Mouse (Mus musculus) midbrain, embryonic 14.5 days (tissue): ENCODE data around the gene Gm20388. TPM values are rescaled to one million over a fixed set of nuclear protein-coding genes. Genes with fewer than 3 reads are reported as not detected.

Experiments
- ATAC-seq: fragments of 200-750 bp; cut with Nextera tagmentation; 2 replicates; pipeline ENCODE4 v1.8.0; 2017; ENCODE audit warnings: moderate number of reproducible peaks, moderate library complexity; ENCODE audit not compliant: low FRiP score, low TSS enrichment
- DNase-seq: peaks from one replicate; pipeline ENCODE4 v3.0.0-alpha.2; 2015
- H3K27ac ChIP-seq: fragments of 300-500 bp; sonication (generic); replicated peaks from 2 replicates; pipeline ENCODE4 v1.5.1; 2014; ENCODE audit warnings: mild to moderate bottlenecking, low read depth, low read length, moderate library complexity
- H3K27me3 ChIP-seq: fragments of 300-500 bp; sonication (generic); 2 replicates; pipeline ENCODE4 v1.6.1; 2014; ENCODE audit warnings: low read length, control low read depth, mixed read lengths; ENCODE audit not compliant: control insufficient read depth, insufficient read depth
- H3K36me3 ChIP-seq: fragments of 300-500 bp; sonication (generic); 2 replicates; pipeline ENCODE4 v1.6.1; 2014; ENCODE audit warnings: low read length, control low read depth; ENCODE audit not compliant: control insufficient read depth, insufficient read depth
- H3K4me1 ChIP-seq: fragments of 300-500 bp; sonication (generic); 2 replicates; pipeline ENCODE4 v1.6.1; 2014; ENCODE audit warnings: mild to moderate bottlenecking, antibody characterized with exemption, low read length, control low read depth; ENCODE audit not compliant: control insufficient read depth, insufficient read depth
- H3K4me2 ChIP-seq: fragments of 300-500 bp; sonication (generic); 2 replicates; pipeline ENCODE4 v1.6.1; 2014; ENCODE audit warnings: mild to moderate bottlenecking, low read length, moderate library complexity
- H3K4me3 ChIP-seq: fragments of 300-500 bp; sonication (generic); replicated peaks from 2 replicates; pipeline ENCODE4 v1.5.1; 2014; ENCODE audit warnings: low read depth, low read length
- H3K9ac ChIP-seq: fragments of 300-500 bp; sonication (generic); replicated peaks from 2 replicates; pipeline ENCODE4 v1.6.1; 2014; ENCODE audit warnings: mild to moderate bottlenecking, low read length, moderate library complexity
- H3K9me3 ChIP-seq: fragments of 300-500 bp; sonication (generic); 2 replicates; pipeline ENCODE4 v1.6.1; 2016; ENCODE audit warnings: low read length, control low read depth, mixed read lengths; ENCODE audit not compliant: control insufficient read depth
- WGBS: fragments of 180-500 bp; shearing (Covaris S2); extraction: QIAGEN DNeasy Blood & Tissue Kit; methylation state at CpG from one replicate; pipeline ENCODE4 v1.1.7; 2014; 5-methylcytosine and 5-hydroxymethylcytosine counted together
- polyA plus RNA-seq: library from polyadenylated mRNA; unstranded; fragments of >200 nt; fragmentation: Nextera tagmentation; extraction: Ambion mirVana; gene quantifications from 2 replicates; pipeline ENCODE4 v1.2.1, GENCODE M21; 2014

Gene Gm20388
- polyA plus RNA-seq, 1 experiment from 2014 or later, result 4.1 TPM

DNA sequence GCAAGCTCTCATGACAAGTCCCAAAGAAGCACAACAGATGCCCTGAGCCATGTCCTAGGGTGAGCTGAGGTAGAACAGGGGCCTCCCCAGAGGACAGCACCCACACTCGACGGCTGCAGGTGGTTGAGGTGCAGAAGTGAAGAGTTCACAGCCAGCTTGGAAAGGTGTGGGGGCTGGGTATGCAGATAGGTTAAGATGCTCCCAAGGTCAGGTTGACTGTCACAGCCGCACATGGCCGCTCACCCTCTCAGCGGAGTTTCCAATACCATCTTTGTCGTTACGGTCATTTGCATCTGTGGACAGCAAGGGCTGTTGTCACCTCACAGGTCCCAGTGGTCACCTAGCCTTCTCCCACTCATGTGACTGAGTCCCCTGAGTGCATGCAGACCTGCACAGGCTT lies 480.0 kb downstream of the Gm20388 start:
- no peaks in the 10 kb centered on the region for H3K36me3 ChIP-seq
- no peaks in the 10 kb centered on the region for H3K27me3 ChIP-seq
- no peak overlapping the region for H3K27ac ChIP-seq
- H3K4me1 ChIP-seq, result peaks cover 15% of the 10 kb centered on the region; the same call in 1 of the 2 replicates
- 87% methylated on average over 7 of the region's 7 CpGs for WGBS
- DNase-seq, result no peak
- no peak overlapping the region for H3K9ac ChIP-seq
- no peak overlapping the region for H3K4me3 ChIP-seq
- no peak for ATAC-seq
- H3K4me2 ChIP-seq, result no peak overlapping the region
- no peaks in the 10 kb centered on the region for H3K9me3 ChIP-seq

DNA sequence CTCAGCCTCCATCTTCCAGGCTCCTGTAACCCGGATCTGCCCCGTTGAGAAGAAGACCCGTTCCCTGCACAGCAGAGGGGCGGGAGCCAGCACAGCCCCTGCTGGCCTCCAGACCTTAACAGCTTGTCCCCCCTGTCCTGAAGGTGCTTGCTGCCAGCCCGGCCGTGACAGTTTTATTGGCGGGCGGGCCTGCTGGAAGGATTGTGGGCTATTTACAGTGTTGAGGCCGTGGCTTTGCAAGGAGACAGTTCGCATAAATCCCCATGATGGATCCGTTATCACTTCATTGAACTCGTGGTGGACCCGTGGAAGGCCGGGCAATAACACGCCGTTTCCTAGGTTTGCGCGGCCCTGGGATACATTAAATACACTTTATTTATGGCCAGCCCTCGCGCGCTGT lies 481.2 kb downstream of the Gm20388 start:
- Histone ChIP-seq H3K9ac (no peak overlapping the region), H3K27ac (peak overlapping the region; percentile 57; the same call in 1 of the 2 replicates)
- WGBS, result 57% methylated on average over 21 of the region's 21 CpGs

DNA sequence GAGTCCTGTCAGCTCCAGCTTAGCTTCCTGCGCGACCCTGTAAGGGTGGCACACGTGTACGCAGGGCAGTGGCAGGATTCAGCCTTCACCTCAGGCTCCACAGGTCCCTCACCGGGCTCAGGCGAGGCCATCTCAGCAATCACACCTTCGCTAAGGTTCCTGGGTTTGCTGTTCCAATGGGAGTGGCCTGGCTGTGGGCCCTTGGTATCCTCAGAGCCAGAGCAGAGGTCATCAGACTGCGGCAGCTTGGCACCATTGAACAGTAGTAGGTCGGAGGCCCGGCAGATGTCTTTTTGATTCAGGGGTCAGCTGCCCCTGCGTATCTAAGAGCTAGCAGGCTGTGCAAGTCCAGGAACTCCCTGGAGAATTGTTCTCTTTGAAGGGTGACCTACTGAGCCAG lies 482.4 kb downstream of the Gm20388 start:
- Histone ChIP-seq H3K4me1 (peaks cover 27% of the 10 kb centered on the region), H3K4me2 (no peak overlapping the region), H3K9me3 (no peaks in the 10 kb centered on the region), H3K27ac (no peak overlapping the region), H3K36me3 (no peaks in the 10 kb centered on the region), H3K9ac (no peak overlapping the region), H3K27me3 (no peaks in the 10 kb centered on the region), H3K4me3 (no peak overlapping the region)
- WGBS, result 77% methylated on average over 11 of the region's 11 CpGs
- no peak for ATAC-seq
- DNase-seq, result no peak

More for the DNA sequence above, 481.2 kb downstream of the Gm20388 start:
- no peaks in the 10 kb centered on the region for H3K9me3 ChIP-seq
- no peaks in the 10 kb centered on the region for H3K36me3 ChIP-seq
- H3K4me3 ChIP-seq, result no peak overlapping the region
- peaks cover 18% of the 10 kb centered on the region for H3K4me1 ChIP-seq
- no peak overlapping the region for H3K4me2 ChIP-seq
- ATAC-seq (no peak), DNase-seq (no peak)
- no peaks in the 10 kb centered on the region for H3K27me3 ChIP-seq

DNA sequence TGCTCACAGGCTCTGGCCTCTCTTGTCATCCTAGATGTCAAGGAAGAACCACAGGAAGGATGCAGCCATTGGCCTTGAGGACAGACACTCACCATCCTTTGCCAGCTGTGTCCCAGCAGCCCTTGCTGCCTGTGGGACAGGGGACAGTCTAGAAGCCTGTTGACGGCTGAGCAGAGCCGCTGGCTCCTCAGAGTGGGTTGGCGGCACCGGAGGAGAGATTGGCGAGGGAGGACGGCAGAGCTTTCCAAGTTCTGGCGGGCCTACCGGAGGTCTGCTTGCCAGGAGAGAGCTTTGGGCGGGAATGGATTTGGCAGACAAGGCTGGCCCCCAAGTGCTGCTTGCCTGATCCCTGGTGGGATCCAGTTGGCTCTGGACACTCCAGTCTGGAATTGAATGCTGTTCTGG lies 483.2 kb downstream of the Gm20388 start:
- Histone ChIP-seq H3K9ac (no peak overlapping the region), H3K27ac (peak overlapping the region; percentile 13; the same call in 1 of the 2 replicates), H3K4me3 (no peak overlapping the region), H3K9me3 (no peaks in the 10 kb centered on the region), H3K27me3 (no peaks in the 10 kb centered on the region), H3K36me3 (no peaks in the 10 kb centered on the region), H3K4me1 (peaks cover 32% of the 10 kb centered on the region), H3K4me2 (no peak overlapping the region)
- 64% methylated on average over 9 of the region's 9 CpGs for WGBS
- DNase-seq (no peak), ATAC-seq (no peak)

DNA sequence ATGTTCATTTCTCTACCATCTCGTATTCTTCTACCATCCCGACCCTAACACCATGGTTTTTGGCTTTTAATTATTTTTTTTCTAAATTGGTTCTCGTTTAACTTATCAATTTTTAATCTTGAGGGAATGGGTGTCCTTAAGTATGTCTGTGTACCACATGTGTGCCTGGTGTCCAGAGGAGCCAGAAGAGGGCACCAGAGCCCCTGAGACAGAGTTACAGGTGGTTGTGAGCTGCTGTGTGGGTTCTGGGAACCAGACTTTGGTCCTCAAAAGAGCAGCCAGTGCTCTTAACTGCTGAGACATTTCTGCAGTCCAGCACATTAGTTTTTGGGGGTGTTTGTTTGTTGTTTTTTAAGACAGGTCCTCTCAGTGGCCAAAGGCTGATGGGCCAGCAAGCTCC lies 485.3 kb downstream of the Gm20388 start:
- H3K9ac ChIP-seq, result no peak overlapping the region
- no peaks in the 10 kb centered on the region for H3K36me3 ChIP-seq
- 94% methylated on average over 3 of the region's 3 CpGs for WGBS
- H3K4me3 ChIP-seq, result no peak overlapping the region
- ATAC-seq, result no peak
- H3K27ac ChIP-seq, result no peak overlapping the region
- H3K4me2 ChIP-seq, result no peak overlapping the region
- no peaks in the 10 kb centered on the region for H3K27me3 ChIP-seq
- no peaks in the 10 kb centered on the region for H3K9me3 ChIP-seq
- DNase-seq, result no peak
- H3K4me1 ChIP-seq, result peaks cover 47% of the 10 kb centered on the region

DNA sequence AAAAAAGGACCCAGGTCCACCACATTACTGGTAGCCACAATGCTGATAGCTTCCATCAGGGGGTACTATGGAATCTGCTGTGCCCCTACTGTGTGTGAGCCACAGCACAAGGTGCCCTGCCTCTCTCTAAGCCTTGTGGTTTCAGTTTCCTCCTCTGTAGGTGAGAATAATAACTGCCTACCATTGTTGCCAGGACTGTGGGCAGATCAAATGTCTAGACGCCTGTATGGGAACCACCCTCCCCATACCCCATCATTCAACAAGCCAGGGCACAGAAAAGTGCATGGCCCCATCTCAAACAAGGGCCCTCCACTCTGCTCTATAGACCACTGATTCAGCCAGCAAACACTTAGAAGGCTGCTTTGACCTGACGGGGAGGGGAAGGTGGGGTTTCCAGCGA lies 486.1 kb downstream of the Gm20388 start:
- no peak overlapping the region for H3K4me3 ChIP-seq
- no peak for ATAC-seq
- no peaks in the 10 kb centered on the region for H3K27me3 ChIP-seq
- no peak for DNase-seq
- 43% methylated on average over 3 of the region's 3 CpGs for WGBS
- no peaks in the 10 kb centered on the region for H3K9me3 ChIP-seq
- H3K9ac ChIP-seq, result no peak overlapping the region
- H3K4me2 ChIP-seq, result no peak overlapping the region
- H3K36me3 ChIP-seq, result no peaks in the 10 kb centered on the region
- H3K4me1 ChIP-seq, result peaks cover 47% of the 10 kb centered on the region
- peak overlapping the region; percentile 75 for H3K27ac ChIP-seq

DNA sequence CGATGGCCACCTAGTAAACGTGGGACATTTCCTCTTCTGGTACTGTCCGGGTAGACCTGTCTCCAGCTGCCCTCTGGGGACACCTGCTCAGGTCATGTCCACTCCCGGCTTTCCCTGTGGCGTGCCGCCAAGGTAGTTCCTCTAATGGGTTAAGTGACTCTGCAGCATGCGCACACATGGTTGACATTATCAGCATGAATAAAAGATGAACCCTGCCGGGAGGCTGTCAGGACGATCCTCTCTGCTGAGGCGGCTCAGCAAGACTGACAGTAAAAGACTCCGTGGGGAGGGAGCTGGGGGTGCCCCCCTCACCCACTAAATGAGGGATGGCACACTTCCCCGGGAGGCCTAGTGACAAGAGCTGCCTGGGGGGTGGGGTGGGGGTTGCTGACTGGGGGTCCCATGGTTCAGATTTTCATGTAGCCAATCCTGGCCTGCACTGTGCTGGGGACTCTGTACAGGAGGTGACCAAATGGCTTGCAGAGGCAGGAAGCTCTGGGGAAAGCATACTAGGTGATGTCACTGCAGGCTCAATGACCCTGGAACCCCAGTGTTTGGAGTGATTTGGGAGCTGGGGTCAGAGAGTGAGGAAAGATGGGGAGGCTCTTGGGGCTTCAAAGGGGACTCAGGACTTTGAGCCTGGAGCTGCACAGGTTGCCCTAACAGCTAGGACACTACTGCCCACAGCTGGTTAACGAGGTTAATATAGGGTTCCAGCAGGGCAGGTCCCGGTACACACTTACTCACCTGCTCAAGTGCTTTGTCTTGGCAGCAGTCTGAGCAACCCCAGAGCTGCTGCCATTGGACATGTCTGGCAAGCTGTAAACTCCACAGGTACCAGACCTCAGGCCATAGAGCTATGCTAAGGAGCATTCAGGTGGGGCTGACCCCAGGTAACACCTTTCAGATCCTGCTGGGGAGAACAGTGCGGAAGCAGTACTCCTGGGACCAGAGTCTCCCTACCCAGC lies 487.1 kb downstream of the Gm20388 start:
- 26% methylated on average over 15 of the region's 15 CpGs for WGBS
- Histone ChIP-seq H3K4me3 (no peak overlapping the region), H3K9ac (no peak overlapping the region), H3K36me3 (no peaks in the 10 kb centered on the region), H3K27ac (peak overlapping the region; percentile 75), H3K9me3 (no peaks in the 10 kb centered on the region), H3K4me1 (peaks cover 47% of the 10 kb centered on the region), H3K27me3 (no peaks in the 10 kb centered on the region), H3K4me2 (peak overlapping the region; percentile 42)
- peak; percentile 59 for ATAC-seq
- DNase-seq, result peak; percentile 84

DNA sequence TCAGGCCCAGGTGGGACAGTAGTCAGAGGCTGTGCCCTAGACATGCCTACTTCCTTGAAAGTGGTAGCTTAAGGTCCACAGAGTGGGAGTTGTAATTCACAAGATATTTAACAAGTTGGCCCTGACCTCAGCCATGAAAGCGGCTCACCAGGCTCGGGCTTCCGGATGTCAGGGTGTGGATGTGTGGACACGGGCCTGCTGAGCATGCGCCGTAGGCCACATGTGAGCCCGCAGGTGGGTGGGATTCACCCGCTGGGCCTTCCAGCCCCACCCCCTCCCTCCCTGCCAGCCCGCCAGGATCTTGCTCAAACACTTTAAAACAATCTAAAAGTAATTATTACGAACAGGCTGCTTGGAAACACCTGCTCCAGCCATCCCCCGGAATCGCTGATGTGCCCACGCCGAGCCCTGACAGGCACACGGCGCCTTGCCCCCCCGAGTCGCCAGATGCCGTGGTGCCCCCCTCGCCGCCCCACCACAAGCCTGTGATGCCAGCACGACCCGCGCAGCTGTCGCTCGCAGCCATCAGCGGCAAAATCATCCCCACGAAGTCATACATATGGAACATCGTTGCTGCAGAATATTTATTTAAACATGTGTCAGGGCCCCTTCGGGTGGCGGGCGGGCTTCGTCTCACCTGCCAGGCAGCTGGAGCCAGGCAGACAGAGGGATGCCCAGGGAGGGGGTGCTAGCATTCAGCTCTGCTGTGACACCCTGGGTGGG lies 488.7 kb downstream of the Gm20388 start:
- H3K36me3 ChIP-seq, result no peaks in the 10 kb centered on the region
- peak; percentile 81 for DNase-seq
- peak overlapping the region; percentile 12; the same call in 1 of the 2 replicates for H3K4me3 ChIP-seq
- H3K27me3 ChIP-seq, result no peaks in the 10 kb centered on the region
- H3K27ac ChIP-seq, result peak overlapping the region; percentile 77
- H3K4me2 ChIP-seq, result peak overlapping the region; percentile 47
- 21% methylated on average over 33 of the region's 33 CpGs for WGBS
- H3K9ac ChIP-seq, result no peak overlapping the region
- ATAC-seq, result peak; percentile 62; the same call in 1 of the 2 replicates
- H3K4me1 ChIP-seq, result peaks cover 39% of the 10 kb centered on the region
- H3K9me3 ChIP-seq, result no peaks in the 10 kb centered on the region
